Mouse (Mus musculus): ENCODE data around the gene Tmem147.

GRCm38 (mm10) chr7:30717006-30717715 is 12.2 kb downstream of the Tmem147 start:
- TF ChIP-seq POLR2A (IDR thresholded peaks at IDR 0.05; ENCODE audit: low read depth, low read length): no peak
- no peak for TF ChIP-seq CTCF (IDR thresholded peaks at IDR 0.05; ENCODE audit: borderline replicate concordance, insufficient read depth, low read length)

Data from embryonic fibroblast, embryonic 13.5 days (primary cell).